Mouse (Mus musculus) megakaryocyte, adult 5-6 weeks (primary cell): ENCODE data around the gene Dmrt3. TPM values are rescaled to one million over a fixed set of nuclear protein-coding genes. Genes with fewer than 3 reads are reported as not detected.

Experiments used
- total RNA-seq, 2 experiments: library from RNA; stranded (forward) in 1 of 2; stranded (reverse) in 1 of 2; fragments of 153-499, 151-499 nt in 1 of 2; fragments of 221-1000, 200-1000 nt in 1 of 2; gene quantifications; 2 replicates each; pipeline versions ENCODE4 v1.2.3 to v1.2.4; 2015 to 2017

Dmrt3 gene
- total RNA-seq, 2 experiments from 2014 or later = not detected

Other genes with a start within 250 kb of the Dmrt3 start
- gene Dmrt1, start 104.7 kb upstream of the Dmrt3 start, total RNA-seq (2015) = not detected in 2 replicates
- gene Dmrt1, start 104.7 kb upstream of the Dmrt3 start, total RNA-seq (2017) = not detected in 2 replicates
- not detected in 2 replicates for gene Dmrt2, start 62.1 kb downstream of the Dmrt3 start, total RNA-seq (2015)
- gene Dmrt2, start 62.1 kb downstream of the Dmrt3 start, total RNA-seq (2017) = not detected in 2 replicates